Mouse (Mus musculus) layer of hippocampus, postnatal 25 days (tissue): ENCODE measurements around the gene Smad6. TPM values are rescaled to one million over a fixed set of nuclear protein-coding genes. Genes with fewer than 3 reads are reported as not detected.

Source experiments
- DNase-seq, 2 experiments: peaks; one replicate each; pipeline ENCODE4 v3.0.0; 2022; ENCODE audit warnings: mixed read lengths in 2 of 2, low spot score in 1 of 2; ENCODE audit errors: extremely low spot score in 1 of 2
- total RNA-seq, 2 experiments: library from RNA; stranded (reverse); gene quantifications; 2 replicates each; pipeline ENCODE4 v1.2.3; 2021

Smad6 gene
- total RNA-seq, 2 experiments from 2014 or later, result 1.8 to 2.2 TPM

DNA sequence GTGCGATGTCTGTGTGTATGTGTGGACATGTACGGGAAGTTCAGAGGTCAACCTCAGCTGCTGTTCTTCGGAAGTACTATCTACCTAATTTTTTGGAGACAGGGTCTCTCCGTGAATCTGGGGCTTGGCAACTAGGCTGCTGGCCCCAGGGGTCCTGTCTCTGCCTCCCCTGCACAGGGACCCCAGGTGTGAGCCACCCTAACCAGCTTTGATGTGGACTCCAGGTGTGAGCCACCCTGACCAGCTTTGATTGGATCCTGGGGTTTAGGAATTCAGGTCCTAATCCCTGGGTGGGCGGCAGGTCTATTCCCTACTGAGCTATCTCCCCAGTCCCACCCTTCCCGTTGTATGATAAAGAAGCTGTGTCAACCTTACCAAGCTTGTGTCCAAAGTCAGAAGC is 60.0 kb downstream of the Smad6 start:
- no peak for DNase-seq

DNA sequence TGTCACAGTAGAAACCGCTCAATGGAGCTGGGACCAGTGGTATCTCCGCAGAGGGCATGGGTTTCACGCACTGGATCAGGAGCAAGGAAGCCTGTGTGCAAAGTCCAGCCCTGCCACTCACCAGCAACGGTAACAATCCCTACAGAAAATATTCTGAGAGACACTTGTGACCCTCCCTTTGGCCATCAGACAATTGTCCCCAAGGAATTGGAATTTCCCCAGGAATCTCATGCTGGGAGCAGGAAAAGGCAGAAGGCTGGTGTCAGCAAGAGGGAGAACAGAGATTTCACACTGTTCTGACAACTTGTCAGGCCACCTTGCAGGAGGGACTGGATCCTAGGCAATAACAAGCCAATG is 61.1 kb downstream of the Smad6 start:
- no peak for DNase-seq

GRCm38 (mm10) chr9:63959933-63960828 is 61.7 kb downstream of the Smad6 start:
- no peak for DNase-seq

- peak in 1 of 2 experiments; percentile 30 for DNase-seq
Observed at GRCm38 (mm10) chr9:63959129-63959932, 62.5 kb downstream of the Smad6 start.

DNA sequence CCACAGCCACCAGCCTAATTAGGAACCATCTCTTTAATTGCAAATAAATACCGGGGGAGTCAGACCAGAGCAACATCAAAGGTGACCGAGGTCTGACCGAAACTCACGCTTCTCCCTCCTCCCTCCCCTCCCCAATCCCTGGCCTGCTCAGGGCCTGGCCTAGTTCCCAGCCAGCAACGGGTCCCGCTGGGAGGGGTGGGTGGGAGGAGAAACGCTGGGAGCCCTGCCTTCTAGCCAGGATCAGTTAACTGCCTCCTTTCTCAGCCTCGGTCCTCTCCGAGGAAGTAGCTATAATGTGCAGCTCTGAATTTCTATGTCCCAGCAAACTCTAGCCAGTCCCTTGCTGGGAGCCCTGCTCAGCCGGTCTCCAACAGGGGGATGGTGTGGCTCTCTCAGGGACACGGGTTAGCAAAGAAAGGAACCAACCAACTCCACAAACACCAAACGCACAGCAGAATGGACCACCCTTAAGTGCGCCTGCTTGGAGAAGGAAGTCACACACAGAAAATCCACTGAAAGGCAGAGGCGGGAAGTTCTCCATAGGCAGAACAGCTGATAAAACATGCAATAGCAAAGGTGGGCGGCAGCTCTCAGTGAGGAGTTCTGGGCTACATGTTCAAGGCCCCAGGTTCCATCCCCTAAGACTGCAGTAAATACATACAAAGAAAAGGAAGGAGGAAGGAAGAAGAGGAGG is 63.4 kb downstream of the Smad6 start:
- no peak for DNase-seq

DNA sequence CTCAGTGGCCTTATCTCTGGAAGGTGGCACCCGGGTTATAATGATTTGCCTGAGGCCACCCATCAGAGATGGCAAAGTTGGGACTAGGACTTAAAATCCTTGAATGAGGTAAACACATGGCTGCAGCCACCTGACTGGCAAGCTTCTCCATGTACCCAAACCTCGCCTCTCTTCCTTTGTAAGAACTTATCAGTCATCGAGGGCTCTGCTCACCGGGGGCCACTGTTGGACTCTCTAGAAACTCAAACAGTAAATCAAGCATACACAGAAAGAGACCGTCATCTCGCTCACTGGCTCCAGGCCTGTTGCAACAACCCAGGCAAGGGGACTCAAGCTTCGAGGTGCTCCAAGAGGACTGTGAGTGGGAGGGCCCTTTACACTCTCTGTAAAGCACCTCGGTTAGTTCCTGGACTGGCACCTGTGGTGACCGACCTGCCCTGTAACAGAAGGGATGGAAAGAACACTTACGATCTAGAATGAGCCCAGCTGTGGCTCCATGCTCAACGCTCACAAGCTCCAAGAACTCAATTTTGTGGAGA is 64.1 kb downstream of the Smad6 start:
- DNase-seq, result no peak

DNA sequence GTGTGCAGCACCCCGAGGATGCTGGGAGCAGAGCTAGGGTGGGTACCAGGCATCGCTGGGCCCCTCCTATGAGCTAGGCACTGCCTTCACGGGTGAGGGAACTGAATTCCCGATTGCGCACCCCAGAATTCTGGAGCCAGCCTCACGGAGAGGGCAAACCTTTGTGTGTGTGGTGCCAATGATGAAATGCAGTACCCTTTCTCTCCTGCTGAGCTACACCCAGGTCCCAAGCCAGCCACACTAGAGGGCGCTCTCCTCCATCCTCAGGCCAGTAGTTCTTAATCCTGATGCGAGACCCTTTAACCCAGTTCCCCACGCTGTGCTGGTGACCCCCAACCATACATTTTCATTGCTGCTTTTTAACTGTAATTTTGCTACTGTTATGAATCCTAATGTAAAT is 65.8 kb downstream of the Smad6 start:
- DNase-seq, result peak; percentile 67 to 90

GRCm38 (mm10) chr9:63953691-63954090 is 68.2 kb downstream of the Smad6 start:
- DNase-seq, result peak in 1 of 2 experiments; percentile 27

- DNase-seq, result no peak
Observed at GRCm38 (mm10) chr9:63952591-63952990, 69.3 kb downstream of the Smad6 start.

GRCm38 (mm10) chr9:63950357-63950756 is 71.5 kb downstream of the Smad6 start:
- no peak for DNase-seq

DNA sequence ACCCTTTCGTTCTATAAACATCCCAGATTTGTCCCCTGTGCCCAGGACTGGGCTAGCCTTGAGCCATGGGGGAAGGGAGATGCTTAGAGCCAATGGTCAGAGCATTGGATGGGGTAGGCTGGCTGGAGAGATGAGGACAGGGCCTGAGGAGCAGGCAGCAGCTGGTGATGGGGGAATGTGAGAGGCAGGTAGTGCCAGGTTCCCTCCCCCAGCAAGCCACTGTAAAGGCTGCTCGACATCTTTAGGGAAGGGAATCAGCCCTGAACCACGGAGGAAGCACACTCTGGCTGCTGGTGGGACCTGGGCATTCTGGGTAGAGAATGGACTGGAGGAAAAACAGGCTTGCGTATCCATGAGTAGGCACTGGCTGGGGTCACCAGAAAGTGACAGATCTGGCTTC is 72.5 kb downstream of the Smad6 start:
- DNase-seq, result no peak

- no peak for DNase-seq
Observed at GRCm38 (mm10) chr9:63942608-63942982, 79.3 kb downstream of the Smad6 start.

- no peak for DNase-seq
Observed at GRCm38 (mm10) chr9:63941747-63942607, 79.9 kb downstream of the Smad6 start.

DNA sequence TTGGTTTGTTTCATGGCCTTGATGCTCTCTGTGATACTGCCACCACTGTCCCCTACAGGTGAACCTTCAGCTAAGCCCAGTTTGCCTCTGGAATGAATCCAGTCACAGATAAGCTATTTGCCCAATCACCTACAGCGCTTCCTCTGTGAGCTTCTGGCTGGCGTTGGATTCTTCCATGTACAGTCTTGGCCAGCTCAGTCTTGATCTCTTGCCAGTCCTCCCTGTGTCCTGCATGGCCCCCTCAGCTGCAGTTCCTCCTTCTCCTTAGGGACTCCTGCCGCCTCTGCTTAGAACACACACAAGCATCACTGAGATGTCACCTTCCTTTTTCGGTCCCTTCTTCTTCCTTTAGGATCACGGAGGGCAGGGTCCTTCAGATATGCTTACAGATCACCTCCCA is 85.6 kb downstream of the Smad6 start:
- DNase-seq, result no peak

DNA sequence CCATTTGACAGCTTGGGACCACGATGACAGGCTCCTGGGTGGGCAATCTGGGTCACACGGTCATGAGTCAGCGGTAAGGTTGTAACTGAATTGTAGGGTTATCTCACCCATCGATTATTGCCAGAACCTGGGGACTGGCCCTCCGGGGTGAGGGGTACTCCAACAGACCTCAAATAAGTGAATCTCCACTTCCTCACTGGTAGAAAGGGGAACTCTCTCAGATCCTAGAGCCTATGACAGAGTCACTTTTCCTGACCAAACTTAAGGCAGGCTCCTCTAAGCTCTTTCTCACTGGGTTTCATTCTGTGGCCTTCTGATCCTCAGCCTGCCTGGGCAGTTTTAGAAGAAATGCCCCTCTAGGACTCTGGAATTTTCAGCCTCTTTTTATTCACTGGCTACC is 88.8 kb downstream of the Smad6 start:
- DNase-seq, result no peak

DNA sequence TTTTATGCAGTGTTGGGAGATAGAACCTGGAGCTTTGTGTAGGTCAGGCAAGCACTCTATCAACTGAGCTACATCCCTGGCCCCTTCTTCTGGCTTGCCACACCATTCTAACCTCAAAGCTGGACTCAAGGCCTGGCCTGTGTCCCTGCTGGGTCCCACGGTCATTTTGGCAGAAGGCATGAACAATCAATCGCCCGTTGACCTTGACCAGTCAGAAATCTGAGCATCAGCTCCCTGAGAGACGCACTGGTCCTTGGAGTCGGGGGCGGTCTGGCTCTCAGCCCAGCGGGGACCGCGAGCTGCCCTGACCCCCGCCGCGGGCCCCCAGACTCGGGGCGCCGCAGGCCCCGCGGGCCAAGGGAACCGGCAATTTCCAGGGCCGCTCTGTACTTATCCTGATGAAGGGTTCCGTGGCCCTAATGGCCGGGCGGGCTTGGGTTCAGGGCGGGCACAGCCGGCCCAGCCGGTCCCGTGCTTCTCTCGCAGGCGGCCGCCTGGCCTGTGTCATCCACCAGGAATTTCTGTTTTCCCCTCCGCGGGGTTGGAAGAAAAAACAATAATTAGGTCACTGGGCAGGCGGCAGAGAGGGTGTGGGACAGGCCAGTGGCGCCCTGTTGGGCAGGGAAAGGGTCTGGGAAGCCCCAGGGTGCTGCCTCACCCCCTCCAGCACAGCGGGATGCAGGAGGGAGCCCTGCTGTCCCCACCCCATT is 94.4 kb downstream of the Smad6 start:
- DNase-seq, result no peak

GRCm38 (mm10) chr9:63926377-63926776 is 95.5 kb downstream of the Smad6 start:
- DNase-seq, result no peak

GRCm38 (mm10) chr9:63923190-63923717 is 98.6 kb downstream of the Smad6 start:
- DNase-seq, result no peak

DNA sequence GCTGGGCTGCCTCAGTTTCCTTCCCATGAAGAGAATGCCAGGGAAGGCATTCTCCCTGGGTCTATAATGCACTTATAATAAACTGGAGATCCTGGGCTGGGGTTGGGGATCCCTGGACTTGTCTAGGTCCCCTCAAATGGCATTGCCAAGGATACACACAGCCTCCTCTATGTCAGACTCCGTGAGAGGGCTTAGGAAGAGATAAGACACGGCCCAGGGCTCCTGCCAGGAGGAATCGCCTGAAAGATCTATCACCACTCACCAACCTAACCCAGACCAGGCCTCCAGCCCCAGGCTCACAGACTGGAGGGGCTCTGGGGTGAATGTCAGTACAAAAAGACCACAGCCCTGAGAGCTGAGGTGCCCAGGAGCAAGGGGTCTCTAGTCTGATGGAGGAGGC is 102.2 kb downstream of the Smad6 start:
- DNase-seq, result no peak
